Mouse (Mus musculus): ENCODE measurements around the gene Fbxo10. TPM values are rescaled to one million over a fixed set of nuclear protein-coding genes. Genes with fewer than 3 reads are reported as not detected.
A peak's percentile ranks its signal among the peaks of the same experiment; 100 is the strongest.
"Not testable (repeated sequence)": the region's sequence is repeated elsewhere in the genome, so short reads cannot be mapped to it uniquely, and the experiment has no call there.

Gene Fbxo10
- polyA plus RNA-seq, 1 experiment from 2014 or later: 14.7 TPM

DNA sequence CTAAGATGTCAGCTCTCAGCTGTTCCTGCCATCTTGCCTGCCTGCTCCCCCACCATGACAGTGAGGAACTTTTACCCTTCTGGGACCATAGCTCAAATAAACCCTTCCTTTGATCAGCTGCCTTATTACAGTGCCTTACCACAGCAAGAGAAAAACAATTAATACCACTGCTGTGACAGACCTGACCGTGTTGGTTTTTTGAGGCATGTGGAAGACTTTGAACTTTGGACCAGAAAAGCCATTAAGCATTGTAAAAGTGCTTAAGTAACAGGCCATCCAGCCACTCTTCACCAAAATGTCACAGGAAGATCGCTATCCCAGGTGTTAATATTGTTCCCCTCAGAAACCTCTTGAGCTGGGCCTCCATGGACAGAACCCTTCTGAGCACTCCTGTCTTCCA lies 19.8 kb downstream of the Fbxo10 start:
- 86% methylated on average over 2 of the region's 2 CpGs for WGBS
- H3K27me3 ChIP-seq (replicated peaks; ENCODE audit: control insufficient read depth, insufficient read depth, low read length): no peaks in the 10 kb centered on the region
- H3K9me3 ChIP-seq (ENCODE audit: control insufficient read depth, low read length): no peaks in the 10 kb centered on the region
- no peak overlapping the region for H3K9ac ChIP-seq (ENCODE audit: low read depth, low read length)
- H3K36me3 ChIP-seq (ENCODE audit: control insufficient read depth, insufficient read depth, low read length): peaks cover 27% of the 10 kb centered on the region
- no peak overlapping the region for H3K4me2 ChIP-seq (ENCODE audit: low read depth, low read length)
- no peak for DNase-seq (ENCODE audit: low spot score)
- no peak overlapping the region for H3K27ac ChIP-seq (replicated peaks; ENCODE audit: low read depth, low read length)
- no peak for ATAC-seq (ENCODE audit: low read depth)
- no peak overlapping the region for H3K4me3 ChIP-seq (ENCODE audit: low read depth, low read length)
- no peaks in the 10 kb centered on the region; the same call in 1 of the 2 replicates for H3K4me1 ChIP-seq (ENCODE audit: control insufficient read depth, insufficient read depth, low read length)

- not testable (repeated sequence) for DNase-seq (ENCODE audit: low spot score); H3K4me3 ChIP-seq (ENCODE audit: low read depth, low read length); H3K9ac ChIP-seq (ENCODE audit: low read depth, low read length); H3K27me3 ChIP-seq (replicated peaks; ENCODE audit: control insufficient read depth, insufficient read depth, low read length); H3K27ac ChIP-seq (replicated peaks; ENCODE audit: low read depth, low read length); H3K4me1 ChIP-seq (ENCODE audit: control insufficient read depth, insufficient read depth, low read length); H3K4me2 ChIP-seq (ENCODE audit: low read depth, low read length); H3K9me3 ChIP-seq (ENCODE audit: control insufficient read depth, low read length)
- peaks cover 33% of the 10 kb centered on the region for H3K36me3 ChIP-seq (ENCODE audit: control insufficient read depth, insufficient read depth, low read length)
- peak; percentile 38; the same call in 1 of the 2 replicates for ATAC-seq (ENCODE audit: low read depth)
- WGBS: 88% methylated on average over 1 of the region's 1 CpGs
Measured at GRCm38 (mm10) chr4:45063836-45064235, 20.6 kb downstream of the Fbxo10 start.

DNA sequence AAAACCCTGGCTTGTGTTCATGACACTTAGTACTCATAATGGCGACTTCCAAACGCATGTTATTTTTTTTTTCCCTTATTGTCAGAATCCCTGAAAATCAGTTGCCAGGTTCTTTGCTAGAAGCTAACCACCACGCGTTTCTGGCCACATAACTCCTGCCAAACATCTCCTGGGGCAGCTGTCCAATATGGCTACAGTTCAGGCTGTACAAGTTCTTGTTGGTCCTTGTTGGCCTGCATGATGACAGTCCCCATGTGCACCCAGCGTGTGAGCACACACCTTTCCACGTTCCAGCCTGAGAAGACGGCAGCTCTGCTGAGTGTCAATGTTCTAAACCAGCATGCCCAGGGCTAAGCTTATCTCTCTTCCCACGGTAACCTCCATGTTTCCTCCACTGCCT lies 29.0 kb downstream of the Fbxo10 start:
- Histone ChIP-seq H3K9ac (ENCODE audit: low read depth, low read length) (no peak overlapping the region), H3K9me3 (ENCODE audit: control insufficient read depth, low read length) (no peaks in the 10 kb centered on the region), H3K27ac (replicated peaks; ENCODE audit: low read depth, low read length) (no peak overlapping the region), H3K4me1 (ENCODE audit: control insufficient read depth, insufficient read depth, low read length) (no peaks in the 10 kb centered on the region), H3K4me2 (ENCODE audit: low read depth, low read length) (no peak overlapping the region), H3K36me3 (ENCODE audit: control insufficient read depth, insufficient read depth, low read length) (peaks cover 46% of the 10 kb centered on the region), H3K27me3 (replicated peaks; ENCODE audit: control insufficient read depth, insufficient read depth, low read length) (no peaks in the 10 kb centered on the region), H3K4me3 (ENCODE audit: low read depth, low read length) (no peak overlapping the region)
- WGBS: 81% methylated on average over 8 of the region's 8 CpGs
- DNase-seq (ENCODE audit: low spot score) (no peak), ATAC-seq (ENCODE audit: low read depth) (no peak)

DNA sequence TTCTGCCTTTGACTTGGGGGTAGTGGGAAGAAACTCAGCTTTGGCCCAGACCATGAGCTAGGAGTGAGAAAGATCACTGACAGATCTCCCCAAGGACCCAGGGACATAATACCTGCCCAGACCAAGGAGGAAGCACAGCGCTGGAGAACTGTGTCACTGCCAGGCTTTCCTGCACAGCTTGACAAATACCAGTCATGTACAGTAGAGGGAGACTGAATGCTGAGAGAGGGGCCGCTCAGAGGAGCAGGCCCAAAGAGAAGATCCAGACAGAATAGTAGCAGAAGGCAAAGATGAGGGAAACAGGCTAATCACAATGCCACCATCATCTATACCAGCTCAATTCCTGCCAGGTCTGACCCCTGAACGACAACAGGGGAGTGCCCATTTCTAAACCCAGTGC lies 29.5 kb downstream of the Fbxo10 start:
- no peak for DNase-seq (ENCODE audit: low spot score)
- Histone ChIP-seq H3K9me3 (ENCODE audit: control insufficient read depth, low read length) (no peaks in the 10 kb centered on the region), H3K9ac (ENCODE audit: low read depth, low read length) (no peak overlapping the region), H3K4me3 (ENCODE audit: low read depth, low read length) (no peak overlapping the region), H3K4me1 (ENCODE audit: control insufficient read depth, insufficient read depth, low read length) (no peaks in the 10 kb centered on the region), H3K4me2 (ENCODE audit: low read depth, low read length) (no peak overlapping the region), H3K36me3 (ENCODE audit: control insufficient read depth, insufficient read depth, low read length) (peaks cover 43% of the 10 kb centered on the region), H3K27me3 (replicated peaks; ENCODE audit: control insufficient read depth, insufficient read depth, low read length) (no peaks in the 10 kb centered on the region), H3K27ac (replicated peaks; ENCODE audit: low read depth, low read length) (no peak overlapping the region)
- no peak for ATAC-seq (ENCODE audit: low read depth)
- 45% methylated on average over 3 of the region's 3 CpGs for WGBS

GRCm38 (mm10) chr4:45047956-45048355 lies 36.4 kb downstream of the Fbxo10 start:
- peaks cover 69% of the 10 kb centered on the region for H3K36me3 ChIP-seq (ENCODE audit: control insufficient read depth, insufficient read depth, low read length)
- H3K27ac ChIP-seq (replicated peaks; ENCODE audit: low read depth, low read length): no peak overlapping the region
- DNase-seq (ENCODE audit: low spot score): no peak
- H3K9ac ChIP-seq (ENCODE audit: low read depth, low read length): no peak overlapping the region
- H3K4me2 ChIP-seq (ENCODE audit: low read depth, low read length): no peak overlapping the region
- H3K27me3 ChIP-seq (replicated peaks; ENCODE audit: control insufficient read depth, insufficient read depth, low read length): no peaks in the 10 kb centered on the region
- no peaks in the 10 kb centered on the region for H3K9me3 ChIP-seq (ENCODE audit: control insufficient read depth, low read length)
- 78% methylated on average over 9 of the region's 9 CpGs for WGBS
- no peak overlapping the region for H3K4me3 ChIP-seq (ENCODE audit: low read depth, low read length)
- ATAC-seq (ENCODE audit: low read depth): no peak
- H3K4me1 ChIP-seq (ENCODE audit: control insufficient read depth, insufficient read depth, low read length): no peaks in the 10 kb centered on the region

- Histone ChIP-seq H3K27ac (replicated peaks; ENCODE audit: low read depth, low read length) (no peak overlapping the region), H3K4me2 (ENCODE audit: low read depth, low read length) (no peak overlapping the region), H3K4me1 (ENCODE audit: control insufficient read depth, insufficient read depth, low read length) (no peaks in the 10 kb centered on the region), H3K27me3 (replicated peaks; ENCODE audit: control insufficient read depth, insufficient read depth, low read length) (no peaks in the 10 kb centered on the region), H3K36me3 (ENCODE audit: control insufficient read depth, insufficient read depth, low read length) (peaks cover 72% of the 10 kb centered on the region), H3K9ac (ENCODE audit: low read depth, low read length) (no peak overlapping the region), H3K9me3 (ENCODE audit: control insufficient read depth, low read length) (no peaks in the 10 kb centered on the region), H3K4me3 (ENCODE audit: low read depth, low read length) (no peak overlapping the region)
- DNase-seq (ENCODE audit: low spot score): no peak
- 82% methylated on average over 9 of the region's 9 CpGs for WGBS
- ATAC-seq (ENCODE audit: low read depth): no peak
Measured at GRCm38 (mm10) chr4:45047286-45047887, 37.0 kb downstream of the Fbxo10 start.

DNA sequence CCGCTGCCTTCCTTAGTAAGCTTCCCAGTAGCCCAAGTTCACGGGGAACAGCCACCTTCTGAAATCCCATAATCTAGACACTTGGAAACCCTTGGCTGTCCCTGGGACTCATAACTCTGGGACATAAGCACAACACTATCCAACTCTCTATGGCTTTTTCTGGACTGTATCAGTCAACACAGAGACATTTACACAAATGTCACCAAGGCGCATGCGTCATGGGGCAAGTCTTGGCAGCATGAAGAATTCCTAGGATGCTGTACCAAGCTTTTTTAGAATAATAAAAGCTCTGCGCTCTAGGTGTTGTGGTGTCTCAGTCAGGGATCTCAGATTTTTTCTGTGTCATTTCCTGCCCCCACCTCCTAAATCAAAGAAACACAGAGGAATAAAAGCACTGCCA lies 37.7 kb downstream of the Fbxo10 start:
- 93% methylated on average over 5 of the region's 5 CpGs for WGBS
- Histone ChIP-seq H3K4me3 (ENCODE audit: low read depth, low read length) (no peak overlapping the region), H3K27me3 (replicated peaks; ENCODE audit: control insufficient read depth, insufficient read depth, low read length) (no peaks in the 10 kb centered on the region), H3K27ac (replicated peaks; ENCODE audit: low read depth, low read length) (no peak overlapping the region), H3K9ac (ENCODE audit: low read depth, low read length) (no peak overlapping the region), H3K36me3 (ENCODE audit: control insufficient read depth, insufficient read depth, low read length) (peaks cover 76% of the 10 kb centered on the region), H3K9me3 (ENCODE audit: control insufficient read depth, low read length) (no peaks in the 10 kb centered on the region), H3K4me1 (ENCODE audit: control insufficient read depth, insufficient read depth, low read length) (no peaks in the 10 kb centered on the region), H3K4me2 (ENCODE audit: low read depth, low read length) (no peak overlapping the region)
- DNase-seq (ENCODE audit: low spot score): no peak
- no peak for ATAC-seq (ENCODE audit: low read depth)

DNA sequence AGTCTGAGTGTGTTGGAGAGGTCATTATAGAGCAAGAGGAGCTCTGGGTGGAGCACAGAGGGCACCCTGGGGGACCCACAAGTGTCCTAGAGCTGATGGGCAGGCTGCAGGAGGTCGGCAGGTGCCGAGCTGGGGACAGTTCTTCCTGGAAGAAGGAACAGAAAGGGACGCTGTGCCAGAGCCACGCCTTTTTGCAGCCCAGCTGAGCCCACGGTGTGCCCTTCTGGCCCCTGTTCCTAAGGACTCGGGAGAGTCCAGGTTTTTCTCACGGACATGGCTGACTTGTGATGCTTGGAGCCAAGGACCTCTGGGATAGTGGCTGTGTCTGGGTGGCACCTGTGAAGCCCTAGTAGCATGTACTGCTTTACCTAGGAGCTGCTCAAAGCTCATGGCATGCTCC lies 43.6 kb downstream of the Fbxo10 start:
- no peak overlapping the region for H3K4me3 ChIP-seq (ENCODE audit: low read depth, low read length)
- no peak for DNase-seq (ENCODE audit: low spot score)
- 87% methylated on average over 7 of the region's 7 CpGs for WGBS
- no peaks in the 10 kb centered on the region for H3K27me3 ChIP-seq (replicated peaks; ENCODE audit: control insufficient read depth, insufficient read depth, low read length)
- H3K9ac ChIP-seq (ENCODE audit: low read depth, low read length): no peak overlapping the region
- ATAC-seq (ENCODE audit: low read depth): no peak
- peaks cover 68% of the 10 kb centered on the region for H3K36me3 ChIP-seq (ENCODE audit: control insufficient read depth, insufficient read depth, low read length)
- H3K4me2 ChIP-seq (ENCODE audit: low read depth, low read length): no peak overlapping the region
- H3K9me3 ChIP-seq (ENCODE audit: control insufficient read depth, low read length): no peaks in the 10 kb centered on the region
- H3K27ac ChIP-seq (replicated peaks; ENCODE audit: low read depth, low read length): no peak overlapping the region
- H3K4me1 ChIP-seq (ENCODE audit: control insufficient read depth, insufficient read depth, low read length): no peaks in the 10 kb centered on the region

DNA sequence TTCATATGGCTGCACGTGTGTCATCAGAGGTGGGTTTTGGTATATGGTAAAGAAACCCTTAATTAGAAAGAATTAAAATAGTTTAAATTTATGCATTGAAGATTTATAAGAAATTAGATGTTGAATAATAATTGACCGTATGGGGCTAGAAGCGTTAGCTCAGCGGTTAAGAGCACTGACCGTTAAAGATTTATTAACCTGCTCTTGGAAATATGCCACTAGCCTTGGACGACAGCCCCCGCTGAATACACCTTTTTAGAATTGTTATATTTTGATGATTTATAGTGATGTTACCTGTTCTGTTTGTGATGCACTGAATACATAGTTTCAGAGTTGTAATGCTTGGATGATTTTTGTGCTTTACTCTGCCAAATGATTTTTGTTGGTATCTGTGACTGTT lies 44.9 kb downstream of the Fbxo10 start:
- not testable (repeated sequence) for H3K27me3 ChIP-seq (replicated peaks; ENCODE audit: control insufficient read depth, insufficient read depth, low read length); H3K27ac ChIP-seq (replicated peaks; ENCODE audit: low read depth, low read length); H3K4me2 ChIP-seq (ENCODE audit: low read depth, low read length); H3K4me3 ChIP-seq (ENCODE audit: low read depth, low read length); ATAC-seq (ENCODE audit: low read depth); H3K9ac ChIP-seq (ENCODE audit: low read depth, low read length); H3K4me1 ChIP-seq (ENCODE audit: control insufficient read depth, insufficient read depth, low read length); H3K9me3 ChIP-seq (ENCODE audit: control insufficient read depth, low read length); DNase-seq (ENCODE audit: low spot score)
- WGBS: 95% methylated on average over 7 of the region's 7 CpGs
- peaks cover 71% of the 10 kb centered on the region for H3K36me3 ChIP-seq (ENCODE audit: control insufficient read depth, insufficient read depth, low read length)

Data from embryonic facial prominence, embryonic 14.5 days (tissue).